Mouse (Mus musculus) cerebellum, adult 8-10 months (tissue): ENCODE data around the gene 2310011J03Rik.

ENCODE experiments used
- DNase-seq: peaks from one replicate; pipeline ENCODE4 v3.0.0; 2022

2310011J03Rik gene

GRCm38 (mm10) chr10:80288657-80289056, 31.7 kb downstream of the 2310011J03Rik start:
- DNase-seq: no peak

GRCm38 (mm10) chr10:80288097-80288496, 32.2 kb downstream of the 2310011J03Rik start:
- no peak for DNase-seq

- DNase-seq: no peak
Measured at GRCm38 (mm10) chr10:80285222-80286070, 34.9 kb downstream of the 2310011J03Rik start.

- DNase-seq: no peak
Measured at GRCm38 (mm10) chr10:80282481-80283441, 37.6 kb downstream of the 2310011J03Rik start.

GRCm38 (mm10) chr10:80281921-80282371, 38.4 kb downstream of the 2310011J03Rik start:
- DNase-seq: no peak

GRCm38 (mm10) chr10:80281304-80281703, 39.0 kb downstream of the 2310011J03Rik start:
- no peak for DNase-seq

- DNase-seq: no peak
Measured at GRCm38 (mm10) chr10:80279273-80279672, 41.1 kb downstream of the 2310011J03Rik start.

GRCm38 (mm10) chr10:80278390-80278789, 41.9 kb downstream of the 2310011J03Rik start:
- DNase-seq: no peak

- DNase-seq: no peak
Measured at GRCm38 (mm10) chr10:80276238-80276637, 44.1 kb downstream of the 2310011J03Rik start.

- no peak for DNase-seq
Measured at GRCm38 (mm10) chr10:80273847-80274246, 46.5 kb downstream of the 2310011J03Rik start.

- DNase-seq: no peak
Measured at GRCm38 (mm10) chr10:80271870-80272585, 48.3 kb downstream of the 2310011J03Rik start.

- no peak for DNase-seq
Measured at GRCm38 (mm10) chr10:80271186-80271843, 49.0 kb downstream of the 2310011J03Rik start.

- DNase-seq: no peak
Measured at GRCm38 (mm10) chr10:80270734-80271181, 49.6 kb downstream of the 2310011J03Rik start.

GRCm38 (mm10) chr10:80270099-80270498, 50.2 kb downstream of the 2310011J03Rik start:
- no peak for DNase-seq
